Mouse (Mus musculus) E14TG2a.4 (cell line): ENCODE data around the gene Plb1.

Experiments used
- H3K27me3 ChIP-seq: 2 replicates; pipeline ENCODE4 v1.6.1; 2014; ENCODE audit warnings: low read length, control low read depth; ENCODE audit not compliant: insufficient read depth
- H3K36me3 ChIP-seq: 2 replicates; pipeline ENCODE4 v1.6.1; 2014; ENCODE audit warnings: low read length, control low read depth; ENCODE audit not compliant: insufficient read depth
- H3K4me1 ChIP-seq: replicated peaks from 2 replicates; pipeline ENCODE4 v1.6.1; 2014; ENCODE audit warnings: low read depth, low read length, control low read depth
- H3K4me3 ChIP-seq: replicated peaks from 2 replicates; pipeline ENCODE4 v1.5.1; 2014; ENCODE audit warnings: mild to moderate bottlenecking, low read length
- H3K9me3 ChIP-seq: 2 replicates; pipeline ENCODE4 v1.6.1; 2014; ENCODE audit warnings: low read length, control low read depth
- CTCF ChIP-seq: conservative IDR thresholded peaks from 2 replicates; pipeline ENCODE4 v1.5.1; 2014; ENCODE audit warnings: low read length
- NANOG ChIP-seq: IDR thresholded peaks from 2 replicates; pipeline ENCODE4 v1.6.1; 2014; ENCODE audit warnings: borderline replicate concordance, low read length, mixed read lengths
- POU5F1 ChIP-seq: IDR thresholded peaks from 2 replicates; pipeline ENCODE4 v1.6.1; 2014; ENCODE audit warnings: low read length, borderline replicate concordance

Gene Plb1

DNA sequence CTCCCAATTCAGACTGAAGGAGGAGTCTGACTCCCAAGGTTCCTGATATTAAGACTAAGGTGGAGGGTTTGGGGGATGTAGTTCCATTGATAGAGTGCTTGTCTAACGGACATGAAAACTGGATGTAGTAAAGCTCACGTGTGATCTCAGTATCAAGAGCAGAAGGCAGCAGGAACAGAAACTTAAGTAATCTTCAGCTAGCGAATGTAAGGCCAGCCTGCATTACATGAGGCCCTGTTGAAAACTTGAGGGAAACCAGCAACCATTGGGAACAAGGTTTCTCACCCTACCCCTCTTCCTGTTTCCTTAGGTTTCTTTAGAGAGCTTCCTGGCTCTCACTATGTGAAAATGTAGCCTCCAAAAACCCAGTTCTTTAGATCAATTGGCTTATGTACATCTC, 162.1 kb downstream of the Plb1 start:
- no peak overlapping the region for H3K4me3 ChIP-seq
- H3K4me1 ChIP-seq: peaks cover 16% of the 10 kb centered on the region
- H3K9me3 ChIP-seq: no peaks in the 10 kb centered on the region
- no peak for TF ChIP-seq CTCF
- no peak for TF ChIP-seq NANOG
- no peak for TF ChIP-seq POU5F1
- H3K36me3 ChIP-seq: no peaks in the 10 kb centered on the region
- H3K27me3 ChIP-seq: no peaks in the 10 kb centered on the region; the same call in 1 of the 2 replicates

DNA sequence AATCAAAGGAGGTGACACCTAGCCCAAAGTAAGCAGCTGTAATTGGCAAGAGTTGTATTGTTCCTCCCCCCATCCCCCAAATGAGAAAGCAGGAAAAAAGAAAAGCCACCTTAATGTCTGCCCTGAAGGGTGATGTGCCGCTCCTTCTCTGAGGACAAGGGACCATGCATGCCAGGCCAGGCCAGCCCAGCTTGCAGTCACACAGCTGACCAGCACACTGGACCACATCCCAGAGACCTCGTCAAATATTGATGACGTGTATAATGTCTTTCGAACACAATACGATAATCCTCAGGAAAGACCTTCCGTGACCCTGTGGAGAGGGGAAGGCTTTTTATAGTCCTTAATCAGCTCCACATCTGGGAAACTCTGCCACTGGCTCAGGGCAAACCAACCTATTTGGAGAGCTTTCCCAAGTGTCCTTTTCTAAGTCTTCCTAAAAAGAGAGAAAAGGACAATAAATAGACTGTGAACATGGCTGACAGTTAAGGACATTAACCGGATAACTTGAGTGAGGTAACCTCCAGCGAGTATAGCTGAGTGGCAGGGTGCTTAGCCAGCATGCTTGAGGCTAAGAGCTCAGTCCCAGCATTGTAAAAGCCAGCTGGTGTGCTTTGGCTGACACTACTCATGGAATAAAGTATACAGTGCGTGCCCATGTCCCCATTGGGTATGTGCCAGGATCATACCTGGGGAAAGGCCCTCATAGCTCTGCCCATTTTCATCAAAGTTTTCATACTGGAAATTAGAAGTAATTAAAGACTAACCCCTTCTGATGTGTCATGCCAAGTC, 162.8 kb downstream of the Plb1 start:
- Histone ChIP-seq H3K4me3 (no peak overlapping the region), H3K27me3 (peaks cover 2% of the 10 kb centered on the region; the same call in 1 of the 2 replicates), H3K9me3 (no peaks in the 10 kb centered on the region), H3K4me1 (peaks cover 16% of the 10 kb centered on the region), H3K36me3 (no peaks in the 10 kb centered on the region)
- TF ChIP-seq CTCF (no peak), POU5F1 (no peak), NANOG (no peak)

DNA sequence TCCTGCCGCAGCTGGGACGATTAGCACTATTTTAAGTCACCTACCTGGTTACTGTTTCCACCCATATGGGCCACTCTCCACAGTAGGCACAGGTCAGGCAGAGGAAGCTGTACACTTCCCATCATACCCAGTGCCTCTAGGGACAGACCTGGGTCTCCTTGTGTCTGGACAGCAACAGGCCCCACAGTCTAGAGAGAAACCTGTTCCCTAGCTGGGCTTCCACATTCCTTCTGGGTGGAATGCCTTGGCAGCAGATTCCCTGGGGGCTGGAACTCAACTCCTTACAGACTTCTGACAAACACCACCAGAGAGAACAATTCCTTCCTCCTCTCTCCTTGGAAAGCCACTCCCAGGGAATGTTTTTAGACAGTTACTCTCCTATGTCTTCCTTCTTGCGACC, 165.2 kb downstream of the Plb1 start:
- H3K36me3 ChIP-seq: no peaks in the 10 kb centered on the region
- H3K9me3 ChIP-seq: no peaks in the 10 kb centered on the region
- peaks cover 20% of the 10 kb centered on the region for H3K4me1 ChIP-seq
- no peak overlapping the region for H3K4me3 ChIP-seq
- H3K27me3 ChIP-seq: peaks cover 11% of the 10 kb centered on the region
- TF ChIP-seq NANOG (no peak), CTCF (no peak), POU5F1 (no peak)

DNA sequence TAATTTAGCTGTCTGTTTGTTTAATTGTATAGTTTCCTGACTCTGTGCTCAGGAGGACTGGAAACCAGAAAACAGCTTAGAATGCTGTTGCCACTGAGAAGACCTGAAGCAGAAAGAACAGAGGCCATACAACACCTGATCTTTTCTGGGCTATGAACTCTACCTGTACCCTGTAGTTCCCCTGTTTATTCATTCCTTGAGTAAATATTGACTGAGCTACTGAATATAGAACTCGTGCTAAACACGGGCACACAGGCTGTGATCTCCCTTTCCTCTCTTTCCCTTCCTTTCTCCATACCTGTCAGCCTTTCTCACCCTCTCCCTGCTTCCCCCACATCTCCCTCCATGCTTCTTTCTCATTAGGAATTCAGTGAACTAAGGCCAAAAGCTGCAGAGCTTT, 168.4 kb downstream of the Plb1 start:
- Histone ChIP-seq H3K9me3 (no peaks in the 10 kb centered on the region), H3K4me1 (peaks cover 42% of the 10 kb centered on the region), H3K36me3 (no peaks in the 10 kb centered on the region), H3K27me3 (peaks cover 11% of the 10 kb centered on the region), H3K4me3 (no peak overlapping the region)
- TF ChIP-seq CTCF: no peak
- TF ChIP-seq POU5F1: no peak
- TF ChIP-seq NANOG: no peak

DNA sequence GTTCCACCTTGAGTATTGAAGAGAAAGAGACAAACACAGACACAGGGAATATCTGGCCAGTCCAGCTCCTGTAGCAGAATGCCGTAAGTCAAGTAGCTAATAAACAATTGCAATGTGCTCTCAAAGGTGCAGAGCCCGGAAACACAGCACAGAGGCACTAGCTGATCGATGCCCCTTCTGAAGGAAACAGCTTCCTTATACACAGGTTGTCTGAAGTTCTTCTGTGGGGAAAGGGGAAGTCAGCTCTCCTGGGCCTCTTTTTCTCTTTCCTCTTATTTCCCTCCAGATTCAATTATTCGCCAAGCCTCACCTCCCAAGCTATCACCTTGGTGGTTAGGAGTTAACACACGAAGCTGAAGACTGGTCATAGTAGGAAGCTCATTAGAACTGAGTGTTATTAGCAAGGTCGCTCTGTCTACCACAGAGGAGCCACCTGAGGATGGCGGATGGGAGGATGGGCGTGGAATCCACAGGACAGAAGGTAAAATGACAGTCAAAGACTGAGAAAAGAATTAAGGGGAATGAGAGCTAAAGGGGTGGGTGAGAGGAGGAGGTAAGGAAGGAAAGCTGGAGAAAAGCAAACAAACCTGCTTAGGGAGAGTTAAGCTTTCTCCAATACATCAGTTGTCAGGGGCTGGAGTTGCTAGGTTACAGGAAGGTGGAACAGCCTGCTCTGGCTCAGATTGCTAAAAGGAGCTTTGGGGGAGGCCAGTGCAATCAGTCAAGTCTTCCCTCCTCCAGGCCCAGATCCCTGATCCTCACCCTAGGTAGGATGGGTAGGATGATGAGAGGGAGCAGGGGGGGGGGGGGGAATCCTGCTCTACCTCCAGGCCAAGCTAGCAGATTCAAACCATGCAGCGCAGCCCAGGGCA, 170.8 kb downstream of the Plb1 start:
- peaks cover 55% of the 10 kb centered on the region for H3K4me1 ChIP-seq
- no peak for TF ChIP-seq CTCF
- TF ChIP-seq NANOG: no peak
- TF ChIP-seq POU5F1: no peak
- H3K4me3 ChIP-seq: no peak overlapping the region
- H3K9me3 ChIP-seq: no peaks in the 10 kb centered on the region
- no peaks in the 10 kb centered on the region for H3K36me3 ChIP-seq
- peaks cover 13% of the 10 kb centered on the region for H3K27me3 ChIP-seq

DNA sequence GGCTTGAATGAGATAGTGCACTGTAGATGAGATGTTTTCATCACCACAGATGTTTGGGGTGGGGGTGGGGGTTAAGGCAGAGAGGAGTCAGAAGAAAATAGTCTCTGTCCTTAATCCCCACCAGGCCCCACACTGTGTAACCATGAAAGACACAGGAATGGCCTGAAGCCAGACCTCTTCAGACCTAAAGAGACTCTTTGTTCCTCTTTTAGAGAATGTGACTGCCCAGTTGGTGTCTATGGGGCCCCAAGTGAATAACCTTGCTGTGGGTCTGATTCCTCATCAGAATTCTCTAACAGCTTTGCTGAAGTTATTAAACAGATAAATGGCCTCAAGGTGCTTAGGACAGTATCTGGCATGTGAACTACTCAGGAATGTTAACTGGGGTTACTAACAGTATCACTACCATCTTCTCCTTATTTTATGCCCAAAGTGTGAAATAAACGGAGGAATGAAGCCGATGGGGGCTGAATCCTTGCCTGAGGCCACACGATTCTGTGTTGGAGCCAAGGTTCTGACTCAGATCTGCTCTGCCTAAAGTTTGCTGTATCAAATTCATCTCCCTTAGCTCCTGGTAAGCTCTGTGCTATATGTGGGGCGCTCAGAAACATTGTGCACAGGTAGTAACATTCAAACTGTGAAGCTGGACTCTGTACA, 172.8 kb downstream of the Plb1 start:
- Histone ChIP-seq H3K4me3 (no peak overlapping the region), H3K4me1 (peaks cover 64% of the 10 kb centered on the region), H3K9me3 (no peaks in the 10 kb centered on the region), H3K27me3 (peaks cover 11% of the 10 kb centered on the region), H3K36me3 (no peaks in the 10 kb centered on the region)
- TF ChIP-seq CTCF: no peak
- 0 out of 2 replicates have a peak, but pooled peaks have one; percentile 35 for TF ChIP-seq NANOG

DNA sequence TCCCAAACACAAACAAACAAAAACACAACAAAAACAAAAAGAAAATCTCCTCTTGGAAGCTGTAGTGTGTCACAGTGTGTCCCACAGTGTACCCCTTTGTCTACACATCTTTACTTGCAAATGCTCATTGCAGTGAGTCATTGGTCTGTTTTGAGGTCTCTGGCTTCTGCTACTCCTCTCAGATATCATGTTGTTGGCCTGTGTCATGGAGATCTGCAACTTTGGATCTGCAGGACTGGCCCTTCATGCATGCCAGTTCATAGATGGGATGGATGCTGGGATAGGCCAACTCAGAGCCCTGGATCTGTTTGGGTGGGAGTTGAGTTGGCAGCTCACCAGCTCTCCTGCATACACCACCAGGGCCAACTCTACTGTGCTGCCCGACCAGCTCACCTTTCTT, 176.3 kb downstream of the Plb1 start:
- H3K9me3 ChIP-seq: no peaks in the 10 kb centered on the region
- H3K36me3 ChIP-seq: no peaks in the 10 kb centered on the region
- H3K4me3 ChIP-seq: no peak overlapping the region
- TF ChIP-seq CTCF (no peak), NANOG (no peak), POU5F1 (no peak)
- 0 out of 2 replicates have a peak, but pooled peaks cover 2% of the 10 kb centered on the region for H3K27me3 ChIP-seq
- H3K4me1 ChIP-seq: peaks cover 84% of the 10 kb centered on the region

DNA sequence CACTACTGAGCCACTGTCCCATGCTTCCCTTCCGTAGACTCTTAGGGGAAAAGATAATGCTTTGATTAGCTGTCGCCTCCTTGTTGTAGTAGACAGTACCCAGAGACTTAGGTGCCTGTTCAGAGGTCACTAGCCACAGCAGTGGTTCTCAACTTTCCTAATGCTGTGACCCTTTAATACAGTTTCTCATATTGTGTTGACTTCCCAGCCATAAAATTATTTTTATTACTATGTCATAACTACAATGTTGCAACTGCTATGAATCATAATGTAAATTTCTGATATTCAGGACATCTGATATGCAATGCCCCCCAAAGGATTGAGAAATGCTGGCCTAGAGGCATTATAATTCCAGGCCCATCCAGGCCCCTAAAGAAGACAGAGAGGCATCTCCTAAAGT, 177.2 kb downstream of the Plb1 start:
- no peaks in the 10 kb centered on the region for H3K9me3 ChIP-seq
- H3K4me3 ChIP-seq: no peak overlapping the region
- peaks cover 90% of the 10 kb centered on the region for H3K4me1 ChIP-seq
- 0 out of 2 replicates have a peak, but pooled peaks cover 2% of the 10 kb centered on the region for H3K27me3 ChIP-seq
- no peak for TF ChIP-seq POU5F1
- TF ChIP-seq CTCF: no peak
- TF ChIP-seq NANOG: no peak
- no peaks in the 10 kb centered on the region for H3K36me3 ChIP-seq
